ENCODE assay signal across 1 mouse cellular context in the genomic region with DNA sequence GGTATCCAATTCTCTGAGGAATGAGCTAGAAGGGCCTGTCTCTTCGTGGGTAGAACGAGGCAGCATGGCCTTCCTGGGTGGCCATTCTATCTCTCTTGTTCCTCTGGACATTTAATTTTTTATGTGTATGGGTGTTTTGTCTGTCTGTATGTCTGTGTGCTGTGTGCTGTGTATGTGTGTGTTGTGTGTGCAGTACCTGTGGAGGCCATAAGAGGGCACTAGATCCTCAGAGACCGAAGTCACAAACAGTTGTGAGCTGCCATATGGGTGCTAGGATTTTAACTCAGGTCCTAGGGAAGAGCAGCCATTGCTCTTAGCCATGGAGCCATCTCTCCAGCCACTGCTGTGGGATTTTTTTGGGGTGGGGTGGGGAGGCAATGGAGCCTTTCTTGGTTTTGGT.
TF ChIP-seq lines count a peak whose summit lies in the region.

No protein-coding gene starts in this region.

TF ChIP-seq in MEL, 35 proteins besides CTCF, POLR2A, EP300 and RAD21:
- TF ChIP-seq HCFC1 (IDR thresholded peaks at IDR 0.05; ENCODE audit: low read depth, low read length), result no peak
- TF ChIP-seq ZNF384 (IDR thresholded peaks at IDR 0.05; ENCODE audit: low read depth, low read length), result no peak
- TF ChIP-seq USF2 (IDR thresholded peaks at IDR 0.05; ENCODE audit: borderline replicate concordance in 1 of 2, insufficient read depth in 1 of 2, low read depth in 1 of 2, low read length in 2 of 2), result no peak
- TF ChIP-seq E2F4 (IDR thresholded peaks at IDR 0.05; ENCODE audit: borderline replicate concordance, low read depth, low read length), result no peak
- no peak for TF ChIP-seq GATA1 (IDR thresholded peaks at IDR 0.05; ENCODE audit: low read depth, low read length)
- TF ChIP-seq CHD2 (IDR thresholded peaks at IDR 0.05; ENCODE audit: low read length), result no peak
